Mouse (Mus musculus): ENCODE measurements around the gene Psap. TPM values are rescaled to one million over a fixed set of nuclear protein-coding genes. Genes with fewer than 3 reads are reported as not detected.

Psap gene
- total RNA-seq, 2 experiments from 2014 or later, result 1,035 to 1,192 TPM

DNA sequence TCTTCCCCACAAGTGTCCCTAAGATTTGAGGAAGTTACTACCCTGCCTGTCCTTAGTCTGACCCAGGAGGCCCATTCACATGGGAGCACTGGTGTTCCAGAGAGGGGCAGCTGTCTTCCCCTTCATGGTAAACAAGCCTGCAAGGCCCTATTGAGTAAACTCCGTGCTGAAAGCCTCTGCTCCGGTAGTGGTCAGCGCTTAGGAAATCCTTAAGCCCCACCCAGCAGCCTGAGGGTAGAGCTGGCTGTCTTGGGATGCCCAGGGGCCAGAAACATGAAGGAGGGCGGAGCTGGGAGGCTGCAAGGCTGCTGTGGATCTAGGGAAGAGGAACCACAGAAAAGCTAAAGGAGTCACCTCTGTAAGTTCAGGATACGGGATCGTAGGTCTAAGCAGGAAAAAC is 71.6 kb downstream of the Psap start:
- peak; percentile 48 to 61 for DNase-seq

DNA sequence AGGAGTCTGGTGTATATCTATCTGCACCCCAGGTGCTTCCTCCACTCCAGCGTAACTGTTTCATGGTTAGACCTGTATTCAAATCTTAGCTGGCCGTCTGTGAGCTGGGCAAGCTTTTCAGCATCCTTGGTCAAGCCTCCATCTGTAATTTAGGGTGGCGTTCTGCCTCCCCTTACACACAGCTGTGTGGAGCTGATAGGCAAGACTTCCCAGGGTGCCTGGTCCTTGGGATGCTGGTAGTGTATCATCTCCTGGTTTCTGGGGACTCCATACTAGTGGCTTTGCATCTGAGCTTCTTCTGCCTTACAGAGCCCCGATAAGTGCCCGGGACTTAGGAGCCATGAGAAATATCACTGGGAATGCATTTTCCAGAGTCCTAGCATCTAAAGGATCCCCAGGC is 72.2 kb downstream of the Psap start:
- no peak for DNase-seq

- no peak for DNase-seq
These were observed 72.8 kb downstream of the Psap start for GRCm38 (mm10) chr10:60350077-60350804.

DNA sequence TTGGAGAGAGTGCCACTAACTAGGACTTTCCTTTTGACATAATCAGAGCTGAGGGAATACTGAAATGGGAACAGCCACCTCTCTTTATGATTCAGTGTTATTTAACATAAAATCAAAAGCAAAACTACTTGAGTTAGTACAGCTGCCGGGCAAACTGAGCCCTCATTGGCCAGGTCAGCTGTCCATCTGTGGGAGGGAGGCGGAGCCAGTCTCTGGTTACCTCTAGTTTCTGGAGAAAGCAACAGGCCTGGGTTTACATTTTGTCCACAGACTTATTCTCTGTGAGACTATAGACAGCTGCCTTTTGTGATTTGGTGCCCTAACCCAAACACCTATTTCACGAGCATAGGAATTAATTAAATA is 73.4 kb downstream of the Psap start:
- DNase-seq, result peak; percentile 96 to 97

- peak in 1 of 2 experiments; percentile 37 for DNase-seq
These were observed 73.8 kb downstream of the Psap start for GRCm38 (mm10) chr10:60351248-60351647.

DNA sequence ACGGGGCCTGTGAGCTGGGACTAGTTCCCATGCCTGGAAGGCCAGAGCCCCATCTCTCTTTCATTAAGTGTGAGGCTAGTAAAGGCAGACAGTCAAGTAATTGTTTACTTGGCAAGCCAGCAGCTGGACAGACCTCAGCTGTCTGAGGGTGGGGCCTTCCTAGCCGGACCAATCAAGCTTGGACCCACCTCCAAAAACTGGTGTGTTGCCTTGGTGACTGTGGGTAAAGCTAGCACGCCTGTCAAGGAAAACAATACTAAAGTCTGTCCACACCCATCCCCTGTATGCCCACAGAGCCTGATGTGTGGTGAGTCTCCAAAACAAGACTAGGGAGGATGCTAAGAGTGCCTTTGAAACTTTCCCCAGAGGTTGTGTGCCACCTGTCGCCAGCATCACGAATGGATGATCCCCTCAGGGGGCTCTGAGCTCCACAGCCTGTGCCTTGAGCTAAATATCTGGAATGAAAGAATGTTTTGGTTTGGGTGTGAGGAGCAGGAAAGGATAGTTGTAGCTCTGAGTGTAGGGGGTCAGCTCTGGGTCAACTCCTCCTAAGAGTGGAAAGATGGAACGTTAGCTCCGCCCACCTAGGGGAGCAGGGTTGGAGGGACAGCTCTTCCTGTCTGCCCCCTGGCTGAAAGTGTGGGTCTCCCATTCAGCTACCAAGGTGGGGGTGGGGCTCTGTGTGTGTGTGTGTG is 74.5 kb downstream of the Psap start:
- peak; percentile 48 to 58 for DNase-seq

Other genes starting within 250 kb of the Psap start
- gene Spock2, start 171.4 kb upstream of the Psap start, total RNA-seq (2021), result 10 to 100 TPM; 29.0 to 34.4 TPM
- gene Chst3, start 58.4 kb upstream of the Psap start, total RNA-seq (2021), result 1 to 10 TPM in 1 of 2 experiments, under 1 TPM in 1; 0.76 to 1.4 TPM
- 10 to 100 TPM; 10.0 to 16.9 TPM for gene Vsir, start 69.2 kb downstream of the Psap start, total RNA-seq (2021)
- not detected for gene Gm17455, start 122.1 kb downstream of the Psap start, total RNA-seq (2021)